Mouse (Mus musculus) gastrocnemius, postnatal 25 days (tissue): Measurements from ENCODE around the gene Alox12b. TPM values are rescaled to one million over a fixed set of nuclear protein-coding genes. Genes with fewer than 3 reads are reported as not detected.

ENCODE experiments used
- DNase-seq: peaks from one replicate; pipeline ENCODE4 v3.0.0; 2022
- total RNA-seq, 2 experiments: library from RNA; stranded (reverse); gene quantifications; 1 replicate in 1 of 2; 2 replicates in 1 of 2; pipeline ENCODE4 v1.2.3; 2021

Gene Alox12b
- total RNA-seq, 2 experiments from 2014 or later = 0.18 TPM; not detected in 1

GRCm38 (mm10) chr11:69172606-69173005, 15.8 kb downstream of the Alox12b start:
- DNase-seq = no peak

DNA sequence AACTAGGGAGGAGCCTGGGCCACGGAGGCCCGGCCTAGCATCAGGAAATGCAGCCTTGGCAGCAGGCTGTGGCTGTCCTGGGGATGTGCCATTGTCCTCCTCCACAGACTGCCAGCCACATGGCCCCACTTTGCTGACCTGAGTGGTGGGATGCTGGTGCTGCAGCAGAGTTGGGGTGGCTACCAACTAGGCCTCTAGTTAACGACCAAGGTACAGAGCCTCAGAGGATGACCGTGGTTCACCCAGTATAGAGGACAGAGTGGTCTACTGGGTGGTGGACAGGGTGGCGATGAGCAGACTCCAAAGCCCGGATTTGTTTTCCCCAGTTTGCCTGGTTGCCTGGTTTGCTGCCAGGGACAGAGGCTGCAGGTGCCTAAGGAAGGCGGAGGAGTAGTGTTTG, 17.9 kb downstream of the Alox12b start:
- DNase-seq = no peak

- DNase-seq = no peak
Observed at GRCm38 (mm10) chr11:69178525-69178924, 21.7 kb downstream of the Alox12b start.

- no peak for DNase-seq
Observed at GRCm38 (mm10) chr11:69179512-69179911, 22.7 kb downstream of the Alox12b start.

DNA sequence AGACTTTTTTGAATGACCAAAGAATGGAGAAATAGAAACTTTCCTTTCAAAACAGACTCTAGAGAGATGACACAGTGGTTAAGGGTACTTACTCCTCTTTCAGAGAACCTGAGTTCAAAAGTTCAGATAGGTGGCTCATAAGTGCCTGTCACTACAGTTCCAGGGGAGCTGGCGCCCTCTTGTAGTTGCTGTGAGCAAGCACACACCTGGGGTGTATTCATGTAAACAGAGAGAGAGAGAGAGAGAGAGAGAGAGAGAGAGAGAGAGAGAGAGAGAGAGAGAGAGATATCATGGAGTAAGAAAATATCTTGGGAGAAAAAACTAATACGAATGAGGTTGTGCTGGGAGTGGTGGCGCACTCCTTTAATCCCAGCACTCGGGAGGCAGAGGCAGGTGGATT, 23.3 kb downstream of the Alox12b start:
- no peak for DNase-seq

DNA sequence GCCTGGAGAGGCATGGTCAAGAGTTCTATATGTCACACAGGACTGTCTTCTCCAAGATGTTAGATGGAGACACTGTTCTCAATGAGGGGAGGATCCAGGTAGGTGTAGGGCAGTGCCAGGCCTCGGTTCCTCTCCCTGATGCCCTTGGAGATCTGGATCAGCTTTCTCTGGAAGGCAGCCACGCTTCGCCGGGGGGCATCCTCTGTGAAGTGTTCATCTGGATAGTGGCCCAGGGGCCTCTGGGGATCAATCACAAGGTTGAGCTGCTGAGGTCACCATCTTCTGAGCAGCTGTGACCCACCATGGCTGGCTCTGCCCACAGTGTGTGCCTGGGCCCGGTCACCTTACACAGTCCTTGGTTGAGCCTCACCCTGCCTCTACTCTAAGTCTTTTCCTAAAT, 28.2 kb downstream of the Alox12b start:
- DNase-seq = no peak

DNA sequence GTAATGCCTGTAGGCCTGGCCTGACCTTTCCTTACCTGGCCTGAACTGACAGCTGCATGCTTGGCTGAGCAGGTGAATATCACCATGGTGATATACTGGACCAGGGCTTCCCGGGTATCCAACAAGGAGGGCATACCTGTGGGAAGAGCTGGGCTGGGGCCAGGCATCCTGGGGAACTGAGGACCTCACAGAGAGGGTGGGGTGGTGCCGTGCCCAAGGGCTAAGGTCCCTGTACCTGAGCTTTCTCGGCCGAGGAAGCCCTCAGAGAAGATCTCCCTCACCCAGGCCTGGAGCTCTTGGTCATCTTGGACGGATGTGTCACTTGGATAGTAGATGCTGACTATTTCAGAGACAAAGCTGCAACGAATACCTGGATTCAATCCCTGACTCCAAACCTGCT, 29.1 kb downstream of the Alox12b start:
- DNase-seq = no peak

DNA sequence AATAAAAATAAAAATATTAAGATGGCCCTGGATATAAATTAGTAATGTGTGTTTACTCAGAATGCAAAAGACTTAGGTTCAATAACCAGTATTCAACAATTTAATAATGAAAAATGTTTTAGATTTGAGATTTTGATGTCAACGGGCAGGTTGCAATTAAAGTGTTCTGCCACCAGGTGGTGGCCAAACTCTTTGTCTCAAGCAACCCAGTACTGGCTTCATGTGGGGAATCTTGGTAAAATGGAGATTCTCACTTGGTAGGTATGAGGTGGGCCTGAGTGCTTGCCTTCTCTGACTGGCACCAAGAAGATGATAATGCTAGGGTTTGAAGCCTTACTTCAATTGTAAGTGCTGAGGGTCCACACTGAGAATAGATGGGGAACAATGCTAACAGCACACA, 36.1 kb downstream of the Alox12b start:
- no peak for DNase-seq

DNA sequence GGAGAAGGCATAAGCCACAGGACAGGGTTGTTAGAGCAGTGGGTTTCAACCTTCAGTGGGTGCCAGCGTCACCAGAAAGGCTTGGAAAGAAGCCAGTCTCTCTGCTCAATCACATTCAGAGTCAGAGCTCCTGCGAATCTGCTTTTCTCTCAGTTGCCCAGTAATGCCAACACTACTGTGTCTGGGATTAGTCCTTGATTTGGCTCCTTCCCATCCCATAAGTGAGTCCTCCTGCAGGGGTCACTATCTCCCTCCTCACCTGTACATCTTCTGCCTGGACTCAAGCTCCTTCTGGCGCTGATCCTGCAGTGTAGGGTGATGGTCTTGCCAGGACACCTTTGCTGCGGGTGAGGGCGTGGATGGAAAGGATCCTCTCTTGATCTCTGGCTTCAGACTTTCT, 40.0 kb downstream of the Alox12b start:
- no peak for DNase-seq

DNA sequence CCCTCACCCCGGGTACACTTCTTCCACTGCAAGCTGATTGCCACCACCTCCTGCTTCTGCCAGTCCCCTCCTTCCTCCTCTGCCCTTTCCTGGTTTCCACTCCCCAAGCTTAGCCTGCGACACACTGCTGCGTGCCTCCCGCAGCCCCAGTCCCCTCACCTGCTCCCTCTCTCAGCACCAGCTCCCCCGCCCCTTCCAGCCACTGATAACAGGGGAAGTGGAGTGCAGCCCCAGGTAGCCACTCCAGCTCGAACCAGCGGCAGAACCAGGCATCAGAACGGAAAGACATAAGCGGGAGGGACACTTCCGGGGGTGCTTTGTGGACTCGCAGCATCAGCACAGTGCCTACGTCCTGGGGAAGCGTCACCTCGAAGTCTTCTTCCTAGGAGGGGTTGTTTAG, 40.4 kb downstream of the Alox12b start:
- no peak for DNase-seq

DNA sequence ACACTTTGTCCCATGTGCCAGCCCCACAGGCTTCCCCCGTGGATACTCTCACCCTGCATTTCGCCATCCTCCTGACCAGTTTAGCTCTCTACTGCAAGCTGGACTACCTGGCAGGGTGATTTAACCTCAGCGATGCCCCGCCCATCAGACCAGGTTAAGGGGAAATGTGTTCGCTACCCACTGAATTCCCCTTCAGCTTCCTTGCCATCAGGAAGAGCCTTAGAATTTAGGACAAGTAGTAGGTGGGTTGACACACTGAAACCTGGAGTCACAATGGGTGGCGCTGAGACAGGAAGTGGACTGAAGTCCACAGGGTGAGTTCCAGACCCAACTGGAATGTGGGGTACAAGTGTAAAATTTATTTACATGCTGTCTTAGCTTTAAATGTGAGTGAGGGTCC, 41.0 kb downstream of the Alox12b start, which contains the start of gene Alox8:
TSS of gene Alox8 (minus strand) at position 101 of the 400 bp plus-strand sequence.
- DNase-seq = no peak

DNA sequence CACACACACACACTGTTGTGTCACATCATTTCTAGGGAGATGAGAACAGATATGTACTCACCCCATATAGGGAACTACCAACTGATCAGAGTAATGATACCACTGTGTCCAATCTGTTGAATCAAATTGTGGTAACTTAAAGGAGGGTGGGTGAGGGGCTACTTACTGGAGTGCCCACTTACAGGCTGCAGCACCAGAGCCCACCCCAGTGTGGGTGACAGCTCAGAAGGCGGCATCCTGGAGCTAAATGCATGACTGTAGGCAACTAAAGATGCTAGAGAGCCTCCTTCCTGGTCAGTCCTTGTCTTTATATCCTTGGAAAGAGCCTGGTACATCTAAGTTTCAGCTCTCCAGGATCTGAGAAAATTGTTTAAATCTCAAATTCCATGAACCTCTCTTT, 42.5 kb downstream of the Alox12b start:
- DNase-seq = no peak

GRCm38 (mm10) chr11:69200231-69200630, 43.4 kb downstream of the Alox12b start:
- no peak for DNase-seq

DNA sequence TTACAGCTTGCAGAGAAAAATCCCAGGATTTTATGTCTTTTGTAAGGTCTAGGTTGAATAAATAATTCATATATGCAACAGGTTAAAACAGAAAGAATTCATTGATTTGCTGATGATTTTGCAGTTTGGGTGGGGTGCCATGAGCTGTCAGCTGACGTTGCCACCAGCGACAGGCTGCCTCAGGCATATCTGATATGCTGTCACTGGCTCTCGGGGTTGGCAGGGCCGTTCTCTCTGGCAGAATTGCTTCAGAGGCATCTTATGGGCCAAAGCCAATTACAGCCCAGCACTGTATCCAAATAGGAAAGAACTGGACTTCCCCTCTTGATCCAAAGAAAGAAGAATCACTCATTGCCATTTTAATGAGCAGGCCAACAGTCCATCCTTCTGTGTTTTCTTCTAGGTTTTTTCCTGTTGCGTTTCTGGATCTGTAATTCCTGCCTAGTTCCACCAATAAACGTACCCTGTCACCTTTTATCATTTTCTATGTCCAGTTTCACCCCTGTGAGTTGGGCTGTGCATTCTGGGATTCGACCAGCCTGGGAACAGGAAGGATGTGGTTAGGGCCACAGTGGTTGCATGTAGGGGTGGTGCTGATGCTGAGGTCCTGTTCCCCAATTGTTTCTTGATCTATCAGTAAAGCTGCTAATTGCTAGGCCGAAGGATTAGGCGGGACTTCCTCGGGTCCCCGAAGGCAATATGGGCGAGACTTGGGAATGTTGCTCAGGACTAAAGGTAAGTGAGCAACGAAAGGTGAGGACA, 45.9 kb downstream of the Alox12b start:
- DNase-seq = no peak

- DNase-seq = no peak
Observed at GRCm38 (mm10) chr11:69211431-69211830, 54.6 kb downstream of the Alox12b start.

DNA sequence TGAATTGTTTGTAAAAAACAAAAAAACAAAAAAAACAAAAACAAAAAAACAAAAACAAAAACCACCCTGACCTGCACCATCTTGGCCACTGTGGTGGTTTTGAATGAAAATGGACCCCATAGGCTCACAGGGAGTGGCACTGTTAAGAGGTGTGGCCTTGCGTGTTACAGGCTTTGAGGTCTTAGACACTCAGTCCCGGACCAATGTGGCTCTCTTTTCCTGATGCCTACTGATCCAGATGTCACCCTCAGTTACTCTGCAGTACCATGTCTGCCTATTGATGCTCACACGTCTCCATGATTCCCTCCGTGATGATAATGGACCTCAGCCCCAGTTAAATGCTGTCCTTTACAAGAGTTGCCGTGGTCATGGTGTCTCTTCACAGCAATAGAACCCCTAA, 60.6 kb downstream of the Alox12b start:
- no peak for DNase-seq

DNA sequence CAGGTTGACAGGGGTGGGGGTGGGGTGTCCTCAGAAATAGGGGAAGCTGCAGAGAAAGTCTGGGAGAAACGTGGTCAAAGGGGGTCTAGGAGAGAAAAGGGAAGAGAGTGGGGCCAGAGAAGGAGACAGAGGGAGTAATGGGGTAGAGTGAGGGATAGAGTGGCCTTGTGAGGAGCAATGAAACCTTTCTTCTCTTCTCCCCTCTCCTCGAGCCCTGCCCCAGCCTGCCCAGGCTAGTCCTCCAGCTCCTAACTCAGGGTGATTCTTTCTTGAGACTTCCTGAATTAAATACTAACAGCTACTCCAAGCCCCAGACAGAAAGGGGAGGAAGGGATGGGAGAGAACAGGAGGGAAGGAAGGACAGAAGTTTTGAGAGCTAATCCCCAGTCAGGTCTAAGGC, 61.9 kb downstream of the Alox12b start:
- no peak for DNase-seq

Other genes starting within 250 kb of the Alox12b start
- gene Odf4, start 229.9 kb upstream of the Alox12b start, total RNA-seq = not detected
- gene Arhgef15, start 199.5 kb upstream of the Alox12b start, total RNA-seq = 1 to 10 TPM; 8.4 to 9.6 TPM
- gene Slc25a35, start 188.9 kb upstream of the Alox12b start, total RNA-seq = 1 to 10 TPM; 3.8 to 4.6 TPM
- 10 to 100 TPM; 59.6 to 60.4 TPM for gene Rangrf, start 181.8 kb upstream of the Alox12b start, total RNA-seq
- 1 to 10 TPM; 6.7 to 7.0 TPM for gene Pfas, start 148.5 kb upstream of the Alox12b start, total RNA-seq
- 10 to 100 TPM in 1 of 2 experiments, 1 to 10 TPM in 1; 8.9 to 10.9 TPM for gene Ctc1, start 141.1 kb upstream of the Alox12b start, total RNA-seq
- under 1 TPM; 0.54 to 0.88 TPM for gene Aurkb, start 111.3 kb upstream of the Alox12b start, total RNA-seq
- gene Borcs6, start 97.3 kb upstream of the Alox12b start, total RNA-seq = 10 to 100 TPM; 15.5 to 15.9 TPM
- 1 to 10 TPM; 3.9 to 4.1 TPM for gene Tmem107, start 86.2 kb upstream of the Alox12b start, total RNA-seq
- gene Vamp2, start 68.5 kb upstream of the Alox12b start, total RNA-seq = 10 to 100 TPM; 34.9 to 35.2 TPM
- gene Per1, start 61.8 kb upstream of the Alox12b start, total RNA-seq = 10 to 100 TPM; 21.0 to 50.8 TPM
- gene Hes7, start 36.6 kb upstream of the Alox12b start, total RNA-seq = not detected
- gene 9130213A22Rik, start 34.4 kb upstream of the Alox12b start, total RNA-seq = under 1 TPM in 1 of 2 experiments, not detected in 1; 0.21 TPM
- gene Aloxe3, start 31.1 kb upstream of the Alox12b start, total RNA-seq = not detected
- gene Alox8, start 40.9 kb downstream of the Alox12b start, total RNA-seq = not detected
- not detected for gene Gucy2e, start 80.0 kb downstream of the Alox12b start, total RNA-seq
- gene Cntrob, start 166.8 kb downstream of the Alox12b start, total RNA-seq = 1 to 10 TPM; 1.2 to 2.5 TPM
- gene Trappc1, start 167.0 kb downstream of the Alox12b start, total RNA-seq = 10 to 100 TPM; 39.6 to 48.3 TPM
- gene Kcnab3, start 169.3 kb downstream of the Alox12b start, total RNA-seq = under 1 TPM in 1 of 2 experiments, not detected in 1; 0.13 TPM
- gene Rnf227, start 183.5 kb downstream of the Alox12b start, total RNA-seq = under 1 TPM in 1 of 2 experiments, not detected in 1; 0.35 TPM
- 10 to 100 TPM; 12.0 to 13.9 TPM for gene Chd3, start 212.4 kb downstream of the Alox12b start, total RNA-seq
- gene Naa38, start 238.5 kb downstream of the Alox12b start, total RNA-seq = 10 to 100 TPM; 60.4 to 65.0 TPM
- gene Cyb5d1, start 238.6 kb downstream of the Alox12b start, total RNA-seq = 10 to 100 TPM; 26.5 to 26.9 TPM
- gene Tmem88, start 241.2 kb downstream of the Alox12b start, total RNA-seq = 1 to 10 TPM; 6.1 to 7.0 TPM